Mouse (Mus musculus): ENCODE results near the gene Ogfod2.

Ogfod2 gene

DNA sequence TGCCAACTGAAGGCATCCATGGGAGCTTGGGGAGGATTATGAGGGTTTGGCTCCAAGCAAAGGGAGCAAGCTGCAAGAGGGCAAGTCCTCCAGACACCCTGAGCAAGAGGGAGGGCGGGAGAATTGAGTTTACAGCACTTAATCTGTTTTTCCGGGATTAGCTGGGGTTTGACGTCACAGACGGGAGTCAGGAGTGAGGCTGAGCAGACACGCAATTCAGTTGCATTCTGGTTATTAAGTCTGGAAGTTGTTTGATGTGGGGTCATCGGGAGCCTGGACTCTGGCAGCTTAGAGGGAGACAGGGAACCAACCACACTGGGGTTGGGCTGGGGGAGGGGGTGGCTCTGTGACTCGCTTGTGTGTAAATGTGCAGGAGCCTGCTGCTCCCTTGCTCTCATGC is 47.4 kb downstream of the Ogfod2 start:
- peak; percentile 40 for DNase-seq

DNA sequence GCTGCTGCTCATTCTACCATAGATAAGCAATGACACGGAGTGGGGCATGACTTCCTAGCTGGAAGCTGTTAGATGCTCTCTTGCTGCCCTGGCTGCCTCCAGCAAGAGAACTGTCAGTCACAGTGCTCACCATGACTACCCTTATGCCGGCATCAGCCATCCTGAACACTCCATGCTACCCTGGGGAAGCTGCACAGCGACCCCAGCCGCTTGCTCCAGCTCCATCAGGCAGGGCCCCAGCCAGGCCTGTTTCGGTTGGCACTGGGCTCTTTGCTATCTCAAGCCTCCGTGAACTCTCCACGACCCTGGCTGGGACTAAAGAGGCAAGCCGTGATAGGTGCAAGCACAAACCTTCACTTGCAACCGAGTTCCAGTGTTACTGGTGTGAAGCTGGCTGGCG is 49.7 kb downstream of the Ogfod2 start:
- peak; percentile 35 for DNase-seq

DNA sequence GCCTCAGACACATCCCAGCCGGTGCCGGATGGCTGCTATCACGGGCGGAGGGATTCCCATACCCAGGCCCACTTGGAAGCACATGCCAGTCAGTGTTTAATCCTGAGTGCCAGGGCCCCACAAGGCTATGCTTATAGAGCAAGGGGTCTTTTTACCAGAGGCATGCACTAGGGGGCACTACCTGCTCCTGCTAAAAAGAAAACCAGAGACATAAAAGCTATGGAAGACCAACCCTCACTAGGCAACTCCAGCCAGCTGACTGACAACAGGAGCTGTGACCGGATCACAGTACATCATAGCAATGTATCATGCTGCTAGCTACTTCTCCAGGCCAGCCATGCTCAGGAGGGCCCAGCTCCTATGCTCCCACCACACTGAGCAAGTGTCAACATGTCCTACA is 50.5 kb downstream of the Ogfod2 start:
- peak; percentile 85 for DNase-seq

DNA sequence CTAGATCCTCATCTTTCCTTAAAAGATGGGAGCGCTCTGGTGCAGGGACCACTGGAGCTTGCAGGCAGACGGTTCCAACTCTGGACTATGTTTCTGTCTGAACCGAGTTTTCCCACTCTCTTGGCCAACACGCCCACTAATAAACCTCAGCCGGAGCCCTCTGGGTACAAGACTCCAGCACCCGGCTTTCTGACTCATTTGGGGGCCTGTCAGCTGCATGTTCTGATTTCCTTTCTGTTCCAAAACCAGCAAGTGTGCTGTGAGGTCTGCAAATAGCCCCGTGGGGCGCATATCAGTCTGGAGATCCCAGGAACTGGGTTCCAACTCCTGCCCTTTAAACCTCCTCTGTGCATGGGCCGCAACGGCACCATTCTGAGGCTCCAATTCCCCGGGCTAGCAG is 51.3 kb downstream of the Ogfod2 start:
- no peak for DNase-seq
